ENCODE assay signal across 22 mouse cellular contexts in genomic region chr7:141694274-141694639, GRCm38 (mm10). TPM values are rescaled to one million over a fixed set of nuclear protein-coding genes. Genes with fewer than 3 reads are reported as not detected.
DNase-seq lines count a peak whose midpoint lies in the region; ATAC-seq and TF ChIP-seq lines count a peak whose summit lies in the region.
"Had no signal": no experiment of that assay in that cellular context is flagged by ENCODE, and none has a peak within 500 bp of the region (broad histone marks: within the 10 kb centered on the region; RNA-seq: fewer than 3 reads in every experiment).

No protein-coding gene starts in this region.

- ATAC-seq in kidney, embryonic 14.5 days (ENCODE audit: low FRiP score, low TSS enrichment): peak; percentile 54; the same call in 1 of the 2 replicates
- no peak for ATAC-seq in kidney, embryonic 16.5 days (ENCODE audit: low FRiP score, low TSS enrichment)
- ATAC-seq in kidney, postnatal 0 days (replicated peaks; ENCODE audit: low FRiP score, low read depth): peak; percentile 35; the same call in 1 of the 2 replicates
- no peak for ATAC-seq in megakaryocyte, adult 5-6 weeks (ENCODE audit: poor library complexity, severe bottlenecking)
- ATAC-seq: activated CD4-positive, CD25-positive, alpha-beta regulatory T cell, adult 4 months; CD4-positive, CD25-positive, alpha-beta regulatory T cell, adult 4 months; Patski had no signal

- no peak overlapping the region for H3K9ac ChIP-seq in kidney, embryonic 14.5 days (ENCODE audit: low read depth, low read length)
- no peak overlapping the region for H3K9ac ChIP-seq in kidney, embryonic 16.5 days (replicated peaks; ENCODE audit: low read length)
- H3K9ac ChIP-seq in kidney, postnatal 0 days (ENCODE audit: low read depth, low read length): no peak overlapping the region

- H3K27ac ChIP-seq in kidney, embryonic 14.5 days (ENCODE audit: low read depth, low read length): no peak overlapping the region
- H3K27ac ChIP-seq in kidney, embryonic 16.5 days (ENCODE audit: low read length): no peak overlapping the region
- H3K27ac ChIP-seq in kidney, postnatal 0 days: no peak overlapping the region

- H3K36me3 ChIP-seq in kidney, embryonic 14.5 days (ENCODE audit: control insufficient read depth, insufficient read depth, low read length): no peaks in the 10 kb centered on the region
- no peaks in the 10 kb centered on the region for H3K36me3 ChIP-seq in kidney, embryonic 16.5 days (ENCODE audit: insufficient read depth, low read length)
- H3K36me3 ChIP-seq in kidney, postnatal 0 days (ENCODE audit: insufficient read depth, low read length): no peaks in the 10 kb centered on the region
- H3K36me3 ChIP-seq in megakaryocyte, embryonic 14.5 days (replicated peaks; ENCODE audit: low read length): no peaks in the 10 kb centered on the region
- H3K36me3 ChIP-seq: G1E had no signal

- no peaks in the 10 kb centered on the region for H3K27me3 ChIP-seq in kidney, embryonic 14.5 days (ENCODE audit: control insufficient read depth, insufficient read depth, low read length)
- H3K27me3 ChIP-seq in kidney, embryonic 16.5 days (ENCODE audit: insufficient read depth, low read length): no peaks in the 10 kb centered on the region
- H3K27me3 ChIP-seq in kidney, postnatal 0 days (ENCODE audit: insufficient read depth, low read length): no peaks in the 10 kb centered on the region
- H3K27me3 ChIP-seq in megakaryocyte, embryonic 14.5 days (replicated peaks): peaks cover 94% of the 10 kb centered on the region

- 76% methylated on average over 5 of the region's 5 CpGs for WGBS in kidney, embryonic 14.5 days
- WGBS in kidney, embryonic 16.5 days: 75% methylated on average over 5 of the region's 5 CpGs
- WGBS in kidney, postnatal 0 days: 78% methylated on average over 5 of the region's 5 CpGs

- no peaks in the 10 kb centered on the region for H3K9me3 ChIP-seq in kidney, embryonic 14.5 days (ENCODE audit: control insufficient read depth, low read length)
- H3K9me3 ChIP-seq in kidney, embryonic 16.5 days (ENCODE audit: low read length): no peaks in the 10 kb centered on the region
- no peaks in the 10 kb centered on the region for H3K9me3 ChIP-seq in kidney, postnatal 0 days (replicated peaks; ENCODE audit: low read length)
- no peaks in the 10 kb centered on the region for H3K9me3 ChIP-seq in megakaryocyte, embryonic 14.5 days
- H3K9me3 ChIP-seq: G1E had no signal

- no peaks in the 10 kb centered on the region for H3K4me1 ChIP-seq in kidney, embryonic 14.5 days (ENCODE audit: control insufficient read depth, insufficient read depth, low read length)
- H3K4me1 ChIP-seq in kidney, embryonic 16.5 days (ENCODE audit: insufficient read depth, low read length): no peaks in the 10 kb centered on the region
- H3K4me1 ChIP-seq in kidney, postnatal 0 days (replicated peaks; ENCODE audit: insufficient read depth, low read length): 0 out of 2 replicates have a peak, but pooled peaks cover 5% of the 10 kb centered on the region
- H3K4me1 ChIP-seq in megakaryocyte, embryonic 14.5 days: peaks cover 5% of the 10 kb centered on the region; the same call in 1 of the 2 replicates

- H3K4me3 ChIP-seq in kidney, embryonic 14.5 days (ENCODE audit: low read length): no peak overlapping the region
- no peak overlapping the region for H3K4me3 ChIP-seq in kidney, embryonic 16.5 days (ENCODE audit: low read length)
- H3K4me3 ChIP-seq in kidney, postnatal 0 days (replicated peaks; ENCODE audit: low read depth, low read length): no peak overlapping the region
- peak overlapping the region; percentile 15 for H3K4me3 ChIP-seq in megakaryocyte, embryonic 14.5 days (replicated peaks)

- no peak overlapping the region for H3K4me2 ChIP-seq in kidney, embryonic 14.5 days (replicated peaks; ENCODE audit: low read depth, low read length)
- no peak overlapping the region for H3K4me2 ChIP-seq in kidney, embryonic 16.5 days (replicated peaks; ENCODE audit: low read depth, low read length)
- H3K4me2 ChIP-seq in kidney, postnatal 0 days (ENCODE audit: low read length): no peak overlapping the region

- DNase-seq in kidney, postnatal 0 days (ENCODE audit: low spot score): no peak
- DNase-seq in kidney, adult 9 months: no peak
- DNase-seq: adrenal gland, adult 2 months; adrenal gland, adult 8-10 months; adrenal gland, postnatal 25 days; B cell, adult 2 months; cerebellum, adult 11 months; cerebellum, adult 11-12 months; cerebellum, adult 18-20 months had no signal

- TF ChIP-seq CTCF in kidney, postnatal 0 days (IDR thresholded peaks at IDR 0.05; ENCODE audit: low read depth): no peak

RNA-seq across cellular contexts. Expression of gene Muc2, which starts 4.1 kb away (rescaled TPM):
- 0.14 and 0.61 TPM in 2 replicates for polyA plus RNA-seq in kidney, embryonic 14.5 days (2014; fragmentation: Nextera tagmentation; extraction: Ambion mirVana)
- 0.17 and 0.45 TPM in 2 replicates for polyA plus RNA-seq in kidney, embryonic 16.5 days (2015; fragmentation: Nextera tagmentation; extraction: Ambion mirVana)
- 0.08 and 0.14 TPM in 2 replicates for polyA plus RNA-seq in kidney, postnatal 0 days (2015; fragmentation: Nextera tagmentation; extraction: Ambion mirVana)
- polyA plus RNA-seq in megakaryocyte, embryonic 14.5 days (2012; ENCODE audit: insufficient read depth, low replicate concordance): 0.10 and 1.1 TPM in 2 replicates
- total RNA-seq in megakaryocyte, adult 5-6 weeks (2015): not detected in 2 replicates
- not detected in 2 replicates for total RNA-seq in megakaryocyte, adult 5-6 weeks (2017)
- total RNA-seq: CH12.LX, MEL had no signal
- polyA plus RNA-seq: activated CD4-positive, CD25-positive, alpha-beta regulatory T cell, adult 4 months; CD4-positive, CD25-positive, alpha-beta regulatory T cell, adult 4 months; G1E had no signal

RNA-seq across cellular contexts. Expression of gene Muc6, which starts 39.1 kb away (rescaled TPM):
- polyA plus RNA-seq in kidney, embryonic 14.5 days (2014; fragmentation: Nextera tagmentation; extraction: Ambion mirVana): 0.09 and 0.31 TPM in 2 replicates
- 0.24 and 0.26 TPM in 2 replicates for polyA plus RNA-seq in kidney, embryonic 16.5 days (2015; fragmentation: Nextera tagmentation; extraction: Ambion mirVana)
- polyA plus RNA-seq in kidney, postnatal 0 days (2015; fragmentation: Nextera tagmentation; extraction: Ambion mirVana): 0.05 and 0.09 TPM in 2 replicates
- polyA plus RNA-seq in megakaryocyte, embryonic 14.5 days (2012; ENCODE audit: insufficient read depth, low replicate concordance): 1.3 and 4.0 TPM in 2 replicates
- total RNA-seq in megakaryocyte, adult 5-6 weeks (2015): 0.16 and 0.39 TPM in 2 replicates
- 0.11 TPM in 1 of 2 replicates, not detected in the other for total RNA-seq in megakaryocyte, adult 5-6 weeks (2017)
- total RNA-seq: adrenal gland, adult 18-20 months; adrenal gland, adult 2 months; adrenal gland, adult 8-10 months; adrenal gland, postnatal 14 days; adrenal gland, postnatal 25 days; adrenal gland, postnatal 36 days had no signal
- polyA plus RNA-seq: G1E had no signal

Comparison
In these comparisons a context has a peak if more than half of its experiments do, and no peak if none do; other contexts are left out.
1. ATAC-seq: peak in kidney, embryonic 14.5 days (single experiment) and kidney, postnatal 0 days (single experiment); none in kidney, embryonic 16.5 days (single experiment) and megakaryocyte, adult 5-6 weeks (single experiment).